Mouse (Mus musculus): Measurements from ENCODE around the gene Vmn1r78. TPM values are rescaled to one million over a fixed set of nuclear protein-coding genes. Genes with fewer than 3 reads are reported as not detected.
"Not testable (repeated sequence)": the region's sequence is repeated elsewhere in the genome, so short reads cannot be mapped to it uniquely, and the experiment has no call there.

The Vmn1r78 gene
- polyA plus RNA-seq (2012) = not detected in 2 replicates

DNA sequence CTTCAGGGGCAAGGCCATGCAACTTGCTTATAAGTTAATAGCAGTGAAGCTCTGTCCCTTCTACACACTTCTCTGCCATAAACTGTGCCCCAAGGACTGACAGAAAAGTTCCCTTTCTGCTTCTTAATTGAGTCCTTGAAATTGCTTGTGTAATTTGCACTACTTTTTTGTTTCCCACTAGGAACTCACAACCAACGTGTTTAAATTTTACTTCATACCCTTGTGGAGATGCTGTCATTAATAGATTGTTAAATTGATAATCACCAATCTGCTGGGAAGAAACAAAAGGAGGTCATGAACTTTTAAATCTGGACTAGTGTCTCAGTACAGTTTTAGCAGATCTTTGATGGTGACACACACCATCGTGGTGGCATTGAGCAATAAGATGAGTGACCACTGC, at the start of gene Vmn1r78:
Gene Vmn1r78 (plus strand): TSS at position 301 of the 400 bp plus-strand sequence.
- Histone ChIP-seq H3K4me1 (ENCODE audit: control insufficient read depth) (no peaks in the 10 kb centered on the region), H3K9me3 (ENCODE audit: control insufficient read depth, low read length) (no peaks in the 10 kb centered on the region), H3K36me3 (ENCODE audit: control insufficient read depth) (no peaks in the 10 kb centered on the region), H3K27me3 (ENCODE audit: control insufficient read depth) (no peaks in the 10 kb centered on the region), H3K4me3 (replicated peaks) (no peak within 1 kb of the TSS)
- no peak for TF ChIP-seq TAL1 (IDR thresholded peaks at IDR 0.05; ENCODE audit: low read length)
- no peak for TF ChIP-seq GATA1 (IDR thresholded peaks at IDR 0.05; ENCODE audit: low read length)

DNA sequence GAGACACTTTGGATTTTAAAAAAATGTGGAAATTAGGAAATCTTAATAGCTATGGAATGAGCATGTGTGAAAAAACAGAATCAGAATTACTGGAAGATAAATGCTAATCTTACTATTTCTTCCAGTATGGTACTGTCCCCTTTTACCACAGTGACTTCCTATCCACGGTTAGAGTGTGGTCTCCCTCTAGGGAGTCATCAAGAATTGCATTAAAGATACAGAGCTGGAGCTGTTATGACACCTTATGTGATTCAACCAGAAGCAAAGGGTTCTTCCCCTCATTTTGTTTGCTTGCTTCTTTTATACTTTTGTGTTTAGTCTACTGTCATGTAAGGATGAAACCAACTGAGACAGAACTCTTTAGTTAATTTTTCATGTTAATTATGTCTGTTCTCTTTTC, 6.4 kb downstream of the Vmn1r78 start:
- not testable (repeated sequence) for H3K4me1 ChIP-seq (ENCODE audit: control insufficient read depth); H3K36me3 ChIP-seq (ENCODE audit: control insufficient read depth); H3K9me3 ChIP-seq (ENCODE audit: control insufficient read depth, low read length); H3K4me3 ChIP-seq (replicated peaks); H3K27me3 ChIP-seq (ENCODE audit: control insufficient read depth)

DNA sequence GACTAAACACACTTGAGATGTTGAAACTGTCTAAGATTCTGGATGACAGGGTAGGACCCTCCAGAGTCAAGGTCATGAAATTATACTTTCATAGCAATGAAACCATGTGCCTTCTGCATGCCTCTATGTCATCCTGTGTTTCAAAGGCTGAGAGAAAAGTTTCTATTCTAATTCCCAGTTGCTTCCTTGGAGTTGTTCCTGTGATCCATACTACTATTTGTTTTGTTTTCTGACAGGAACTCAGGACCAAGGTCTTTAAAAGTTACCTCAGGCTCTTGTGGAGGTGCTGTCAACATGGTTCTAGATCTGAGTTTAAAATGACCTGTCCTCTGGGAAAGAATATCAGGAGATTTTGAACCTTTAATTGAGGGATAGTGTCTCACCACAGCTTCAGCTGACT, 20.9 kb downstream of the Vmn1r78 start, which contains the start of gene Vmn1r79:
Gene Vmn1r79 (plus strand): TSS at position 301 of the 400 bp plus-strand sequence.
- H3K4me1 ChIP-seq (ENCODE audit: control insufficient read depth); H3K4me3 ChIP-seq (replicated peaks); H3K36me3 ChIP-seq (ENCODE audit: control insufficient read depth); H3K27me3 ChIP-seq (ENCODE audit: control insufficient read depth); H3K9me3 ChIP-seq (ENCODE audit: control insufficient read depth, low read length): not testable (repeated sequence)

DNA sequence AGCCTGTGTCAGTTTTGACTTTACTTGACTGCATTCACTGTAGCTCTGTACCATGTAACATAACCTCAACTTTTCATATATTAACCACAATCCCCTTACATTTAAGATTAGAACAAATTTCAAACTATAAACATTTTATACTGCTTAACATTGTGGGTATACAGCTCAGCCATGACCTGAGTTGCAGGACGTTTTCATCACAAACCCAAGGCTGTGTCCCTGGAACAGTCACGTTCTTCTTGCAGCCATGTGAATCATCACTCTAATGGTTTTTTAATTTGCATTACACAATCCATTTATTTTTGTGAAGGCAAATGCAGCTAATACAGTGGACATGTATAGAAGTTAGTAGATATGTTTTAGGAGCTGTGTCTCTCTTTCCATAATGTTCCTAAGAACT, 22.9 kb downstream of the Vmn1r78 start:
- not testable (repeated sequence) for H3K36me3 ChIP-seq (ENCODE audit: control insufficient read depth); H3K27me3 ChIP-seq (ENCODE audit: control insufficient read depth); H3K9me3 ChIP-seq (ENCODE audit: control insufficient read depth, low read length); H3K4me1 ChIP-seq (ENCODE audit: control insufficient read depth); H3K4me3 ChIP-seq (replicated peaks)

DNA sequence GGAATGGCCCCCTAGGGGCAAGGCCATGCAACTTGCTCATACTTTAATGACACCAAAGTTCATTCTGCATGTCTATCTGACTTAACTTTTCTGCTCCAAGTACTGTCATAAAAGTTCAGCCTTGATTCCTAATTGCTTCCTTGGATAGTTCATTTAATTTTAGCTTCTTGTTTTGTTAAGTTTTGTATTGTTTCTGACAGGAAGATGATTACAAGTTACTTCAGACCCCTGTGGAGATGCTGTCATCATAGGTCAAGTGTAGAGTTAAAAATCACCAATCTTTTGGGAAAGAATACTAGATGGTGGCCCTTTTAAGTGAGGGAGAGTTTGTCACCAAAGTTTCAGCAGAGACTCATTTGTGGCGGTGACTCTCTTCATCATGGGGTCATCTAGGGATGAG, 38.9 kb downstream of the Vmn1r78 start, which contains the start of gene Vmn1r80:
Gene Vmn1r80 (plus strand): TSS at position 301 of the 400 bp plus-strand sequence.
- Histone ChIP-seq H3K4me3 (replicated peaks) (no peak within 1 kb of the TSS), H3K36me3 (ENCODE audit: control insufficient read depth) (no peaks in the 10 kb centered on the region), H3K27me3 (ENCODE audit: control insufficient read depth) (no peaks in the 10 kb centered on the region), H3K9me3 (ENCODE audit: control insufficient read depth, low read length) (peaks cover 1% of the 10 kb centered on the region; the same call in 1 of the 2 replicates), H3K4me1 (ENCODE audit: control insufficient read depth) (no peaks in the 10 kb centered on the region)
- TF ChIP-seq GATA1 (IDR thresholded peaks at IDR 0.05; ENCODE audit: low read length) = no peak
- TF ChIP-seq TAL1 (IDR thresholded peaks at IDR 0.05; ENCODE audit: low read length) = no peak

DNA sequence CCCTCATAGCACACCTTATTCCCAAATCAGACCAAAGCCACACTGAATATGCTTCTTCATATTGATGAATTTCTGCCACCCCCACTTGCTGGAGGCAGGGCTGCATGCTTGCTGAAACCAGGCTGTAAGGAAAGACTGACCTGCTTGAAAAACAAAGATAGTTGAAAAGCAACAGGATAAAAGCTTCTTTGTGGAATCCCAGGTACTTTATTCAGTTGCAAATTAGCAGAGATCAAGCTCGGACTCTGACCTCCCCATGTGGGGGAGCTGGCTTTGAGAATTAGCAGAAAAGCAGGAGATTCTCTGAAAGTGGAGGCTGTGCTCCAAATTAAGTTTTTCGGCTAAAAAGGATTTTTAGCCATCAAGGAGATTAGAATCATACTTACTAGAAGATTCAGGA, 54.1 kb downstream of the Vmn1r78 start:
- Histone ChIP-seq H3K27me3 (ENCODE audit: control insufficient read depth) (no peaks in the 10 kb centered on the region), H3K4me1 (ENCODE audit: control insufficient read depth) (no peaks in the 10 kb centered on the region), H3K4me3 (replicated peaks) (no peak overlapping the region), H3K36me3 (ENCODE audit: control insufficient read depth) (no peaks in the 10 kb centered on the region), H3K9me3 (ENCODE audit: control insufficient read depth, low read length) (peaks cover 4% of the 10 kb centered on the region)
- TF ChIP-seq GATA1 (IDR thresholded peaks at IDR 0.05; ENCODE audit: low read length) (no peak), TAL1 (IDR thresholded peaks at IDR 0.05; ENCODE audit: low read length) (no peak)

Other genes starting within 250 kb of the Vmn1r78 start
- gene Vmn1r76, start 212.0 kb upstream of the Vmn1r78 start, polyA plus RNA-seq (2012) = not detected in 2 replicates
- gene Vmn1r77, start 113.5 kb upstream of the Vmn1r78 start, polyA plus RNA-seq (2012) = under 0.01 TPM in 1 of 2 replicates, not detected in the other
- not detected in 2 replicates for gene Vmn1r79, start 21.0 kb downstream of the Vmn1r78 start, polyA plus RNA-seq (2012)
- under 0.01 and 0.01 TPM in 2 replicates for gene Vmn1r80, start 39.0 kb downstream of the Vmn1r78 start, polyA plus RNA-seq (2012)
- under 0.01 TPM in 1 of 2 replicates, not detected in the other for gene Vmn1r81, start 118.0 kb downstream of the Vmn1r78 start, polyA plus RNA-seq (2012)
- not detected in 2 replicates for gene Vmn1r82, start 150.2 kb downstream of the Vmn1r78 start, polyA plus RNA-seq (2012)
- not detected in 2 replicates for gene Vmn1r83, start 179.2 kb downstream of the Vmn1r78 start, polyA plus RNA-seq (2012)
- gene Vmn1r84, start 219.0 kb downstream of the Vmn1r78 start, polyA plus RNA-seq (2012) = not detected in 2 replicates